Mouse (Mus musculus) kidney, adult 11 months (tissue): Measurements from ENCODE around the gene Raet1d.
"Not testable (repeated sequence)": the region's sequence is repeated elsewhere in the genome, so short reads cannot be mapped to it uniquely, and the experiment has no call there.

Experiments used
- DNase-seq: peaks from one replicate; pipeline ENCODE4 v3.0.0; 2022

Raet1d gene

GRCm38 (mm10) chr10:22360252-22360651 lies at the start of gene Raet1d:
Gene Raet1d (plus strand): TSS chr10:22360552.
- DNase-seq: not testable (repeated sequence)

- DNase-seq: no peak
Observed at GRCm38 (mm10) chr10:22322858-22323257, 37.5 kb upstream of the Raet1d start.

GRCm38 (mm10) chr10:22345721-22346120 lies 14.6 kb upstream of the Raet1d start:
- DNase-seq: not testable (repeated sequence)

DNA sequence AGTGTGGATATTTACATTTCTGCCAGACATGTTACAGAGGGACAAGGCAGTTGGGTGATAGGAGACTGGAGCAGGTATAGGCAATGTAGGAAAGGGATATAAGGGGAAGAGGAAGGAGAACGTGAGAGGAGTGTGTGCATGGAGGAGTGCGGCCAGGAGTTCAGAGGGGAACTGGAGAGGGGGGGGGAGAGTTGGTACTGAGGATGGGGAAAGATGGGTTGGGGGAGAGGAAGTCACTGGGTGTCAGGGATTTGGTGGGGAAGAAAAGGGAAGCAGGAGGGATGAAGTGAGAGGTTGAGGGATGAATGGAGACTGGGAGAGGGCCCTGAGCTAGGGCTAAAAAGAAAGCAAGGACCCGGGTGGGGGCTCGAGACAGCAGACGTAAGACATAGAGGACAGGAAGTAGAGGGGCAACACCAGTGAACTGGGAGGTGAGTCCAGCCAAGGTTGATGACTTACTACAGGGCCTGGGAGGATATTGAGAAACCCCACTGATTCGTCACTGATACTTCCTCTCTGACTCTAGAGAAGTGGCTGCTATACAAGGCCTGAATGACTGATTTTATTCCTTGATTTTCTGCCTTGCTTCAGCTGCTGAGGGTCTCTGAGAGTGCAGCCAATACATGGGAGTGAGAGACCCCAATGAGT lies 6.7 kb upstream of the Raet1d start:
- DNase-seq: not testable (repeated sequence)

DNA sequence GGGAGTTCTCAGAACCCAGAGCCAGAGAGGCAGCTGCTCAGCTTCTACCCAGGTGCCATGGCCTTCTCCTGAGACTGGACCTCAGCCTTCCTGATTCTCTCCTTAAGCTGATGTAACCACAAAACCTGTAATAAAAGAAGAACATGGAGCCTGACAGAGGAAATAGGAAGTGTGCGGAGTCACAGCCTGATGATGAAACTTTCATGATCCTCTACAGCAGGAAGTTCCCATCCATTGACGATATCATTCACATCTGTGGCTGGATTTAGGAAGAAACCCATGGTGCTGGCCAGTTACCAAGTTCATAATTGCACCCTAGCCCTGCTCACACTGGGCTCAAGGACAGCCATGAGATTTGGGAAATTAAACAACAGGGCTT lies 6.2 kb upstream of the Raet1d start:
- not testable (repeated sequence) for DNase-seq

DNA sequence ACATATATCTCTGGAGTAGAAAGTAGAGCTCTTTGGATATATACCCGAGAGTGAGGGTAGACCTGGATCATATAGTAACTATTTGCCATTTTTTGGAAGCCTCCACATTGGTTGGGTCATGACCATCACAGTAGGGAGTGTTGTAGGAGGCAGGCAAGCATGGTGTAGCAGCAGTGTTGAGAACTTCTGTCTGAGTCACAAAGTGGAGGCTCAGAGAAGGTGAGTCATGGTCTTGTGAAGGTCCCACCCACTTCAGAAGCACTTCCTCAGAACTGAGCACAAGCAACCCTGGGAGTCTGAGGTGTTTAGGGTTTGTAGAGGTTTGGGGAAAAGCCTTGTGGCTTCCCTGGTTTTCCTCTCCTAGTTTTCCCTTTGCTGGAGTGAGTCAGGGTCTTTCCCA lies 3.0 kb upstream of the Raet1d start:
- DNase-seq: not testable (repeated sequence)

DNA sequence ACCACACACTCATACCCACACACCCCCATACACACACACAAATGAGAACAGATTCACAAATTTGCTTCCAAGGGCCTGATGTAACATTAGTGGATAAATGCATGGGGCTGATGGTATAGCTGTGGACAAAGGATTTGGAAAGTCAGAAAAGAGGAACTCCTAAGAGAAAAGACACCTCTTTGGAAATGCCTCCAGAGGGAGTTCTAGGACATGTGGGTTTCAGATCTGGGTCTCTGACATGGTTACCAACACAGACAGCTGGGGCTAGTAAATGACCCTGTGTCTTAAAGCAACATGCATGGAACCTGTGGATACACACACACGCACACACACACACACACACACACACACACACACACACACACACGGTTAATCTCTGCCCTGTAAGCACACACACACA lies 605 bp downstream of the Raet1d start:
- DNase-seq: not testable (repeated sequence)

- DNase-seq: not testable (repeated sequence)
Observed at GRCm38 (mm10) chr10:22361415-22362352, 1.3 kb downstream of the Raet1d start.

GRCm38 (mm10) chr10:22362466-22362865 lies 2.1 kb downstream of the Raet1d start:
- DNase-seq: not testable (repeated sequence)

GRCm38 (mm10) chr10:22364915-22365314 lies 4.6 kb downstream of the Raet1d start:
- DNase-seq: not testable (repeated sequence)

- DNase-seq: not testable (repeated sequence)
Observed at GRCm38 (mm10) chr10:22381226-22381625, 20.9 kb downstream of the Raet1d start.

DNA sequence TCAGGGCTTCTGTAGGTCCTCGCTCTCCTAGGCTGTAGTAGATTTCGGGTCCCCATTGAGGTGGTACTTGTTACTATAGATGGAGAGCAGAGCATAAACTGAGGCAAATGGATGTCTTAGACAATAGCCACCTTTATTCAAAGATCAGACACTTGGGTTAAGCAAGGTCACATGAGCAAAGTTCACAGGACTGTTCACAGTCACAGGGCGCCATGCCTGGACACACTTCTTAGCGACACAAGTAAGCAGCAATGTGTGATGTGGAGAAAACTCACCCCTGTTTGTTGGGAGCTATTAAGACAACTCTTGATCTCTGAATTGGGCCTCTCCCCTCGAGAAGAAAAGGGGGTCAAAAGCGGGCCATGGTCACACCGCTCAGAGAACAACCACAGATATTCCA lies 29.8 kb downstream of the Raet1d start:
- not testable (repeated sequence) for DNase-seq

GRCm38 (mm10) chr10:22391616-22392015 lies 31.3 kb downstream of the Raet1d start:
- DNase-seq: not testable (repeated sequence)

DNA sequence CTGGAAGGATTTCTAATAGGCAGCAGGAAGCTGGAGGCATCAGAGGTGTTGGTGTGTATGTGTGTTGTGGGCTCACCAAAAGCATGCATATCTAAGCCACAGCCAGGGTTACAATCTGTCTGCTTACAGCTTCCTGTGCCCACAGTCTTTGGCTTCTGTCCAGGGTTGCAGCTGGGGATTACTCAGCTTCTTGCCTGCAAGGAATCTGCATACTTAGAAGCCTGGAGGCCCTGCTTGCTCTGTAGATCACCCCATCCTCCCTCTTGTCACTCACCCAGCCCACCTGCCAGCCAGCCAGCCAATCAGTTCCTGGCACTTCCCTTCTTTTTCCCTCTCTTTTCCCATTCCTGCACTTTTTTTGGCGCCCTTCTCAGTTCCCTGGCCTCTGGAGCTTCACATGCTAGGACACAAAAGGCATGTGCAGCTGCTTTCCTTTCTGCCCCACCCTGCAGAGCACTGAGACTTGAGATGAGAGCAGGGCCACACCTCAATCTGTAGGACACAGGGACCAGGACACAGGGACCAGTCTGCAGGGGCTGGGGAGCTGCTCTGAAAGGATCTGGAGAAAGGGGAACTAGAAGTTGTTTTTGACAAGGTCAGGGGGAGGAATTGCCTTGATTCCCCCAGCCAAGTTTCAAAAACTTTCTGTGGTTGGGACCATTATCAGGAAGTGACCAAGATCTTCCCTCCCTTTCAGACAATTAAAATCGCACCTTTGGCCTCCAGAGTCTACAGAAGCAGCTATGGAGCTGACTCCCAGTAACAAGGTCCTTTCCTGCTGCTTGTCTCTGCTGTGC lies 32.9 kb downstream of the Raet1d start:
- not testable (repeated sequence) for DNase-seq

GRCm38 (mm10) chr10:22396680-22397079 lies 36.3 kb downstream of the Raet1d start:
- not testable (repeated sequence) for DNase-seq

GRCm38 (mm10) chr10:22402225-22402917 lies 42.0 kb downstream of the Raet1d start:
- DNase-seq: peak; percentile 6

- DNase-seq: peak; percentile 2
Observed at GRCm38 (mm10) chr10:22413702-22414494, 53.5 kb downstream of the Raet1d start.
